Mouse (Mus musculus) CH12.LX (cell line): ENCODE measurements around the gene Pvr. TPM values are rescaled to one million over a fixed set of nuclear protein-coding genes. Genes with fewer than 3 reads are reported as not detected.

Experiments used
- DNase-seq: peaks from one replicate; pipeline ENCODE4 v3.0.0-alpha.2; 2013; ENCODE audit errors: extremely low read depth
- H3K27ac ChIP-seq: 2 replicates; pipeline ENCODE4 v1.5.1; 2012; ENCODE audit warnings: low read depth, mild to moderate bottlenecking, control low read depth, moderate library complexity; ENCODE audit not compliant: insufficient read depth
- H3K27me3 ChIP-seq: replicated peaks from 2 replicates; pipeline ENCODE3; 2012; ENCODE audit warnings: inconsistent platforms
- H3K36me3 ChIP-seq, 2 experiments: replicated peaks in 1 of 2; 2 replicates each; pipeline versions ENCODE3 to v1.6.1; 2012; ENCODE audit warnings: inconsistent platforms in 1 of 2, low read length in 1 of 2, mild to moderate bottlenecking in 1 of 2, mixed read lengths in 1 of 2, moderate library complexity in 1 of 2; ENCODE audit not compliant: control insufficient read depth in 1 of 2, insufficient read depth in 1 of 2
- H3K4me1 ChIP-seq, 2 experiments: 2 replicates each; pipeline ENCODE4 v1.6.1; 2012; ENCODE audit warnings: inconsistent platforms in 1 of 2, moderate library complexity in 1 of 2; ENCODE audit not compliant: insufficient read depth in 2 of 2, control insufficient read depth in 1 of 2
- H3K4me2 ChIP-seq: 2 replicates; pipeline ENCODE4 v1.6.1; 2012; ENCODE audit warnings: low read depth, mild to moderate bottlenecking, control low read depth; ENCODE audit not compliant: poor library complexity, insufficient read depth, severe bottlenecking
- H3K4me3 ChIP-seq, 3 experiments: fragments of 150-350 bp in 1 of 3; sonication (generic) in 1 of 3; replicated peaks in 1 of 3; 2 replicates each; pipeline versions ENCODE3 to v1.5.1; 2011 to 2012; ENCODE audit warnings: low read depth in 2 of 3, low read length in 2 of 3, mild to moderate bottlenecking in 2 of 3, moderate library complexity in 2 of 3, control low read depth in 1 of 3, improper control_type of control experiment in 1 of 3, inconsistent platforms in 1 of 3, mixed read lengths in 1 of 3; ENCODE audit not compliant: poor library complexity in 1 of 3
- H3K79me2 ChIP-seq: replicated peaks from 2 replicates; pipeline ENCODE4 v1.6.1; 2012; ENCODE audit warnings: mild to moderate bottlenecking, moderate library complexity; ENCODE audit not compliant: control insufficient read depth, poor library complexity, insufficient read depth, severe bottlenecking; ENCODE audit errors: extremely low read depth
- H3K9ac ChIP-seq: 2 replicates; pipeline ENCODE4 v1.6.1; 2012; ENCODE audit warnings: low read depth, mild to moderate bottlenecking, control low read depth, moderate library complexity; ENCODE audit not compliant: insufficient read depth
- H3K9me3 ChIP-seq: replicated peaks from 2 replicates; pipeline ENCODE3; 2012; ENCODE audit warnings: low read length, inconsistent platforms, mixed read lengths
- BHLHE40 ChIP-seq: IDR thresholded peaks from 2 replicates; pipeline ENCODE4 v1.6.1; 2011; ENCODE audit warnings: mild to moderate bottlenecking, low read depth, low read length, improper control_type of control experiment
- CHD2 ChIP-seq: IDR thresholded peaks from 2 replicates; pipeline ENCODE4 v1.6.1; 2011; ENCODE audit warnings: low read length, improper control_type of control experiment
- CTCF ChIP-seq, 2 experiments: IDR thresholded peaks in 1 of 2; conservative IDR thresholded peaks in 1 of 2; 2 replicates each; pipeline ENCODE4 v1.5.1; 2011 to 2012; ENCODE audit warnings: low read depth in 2 of 2, low read length in 2 of 2, improper control_type of control experiment in 1 of 2, inconsistent platforms in 1 of 2, mild to moderate bottlenecking in 1 of 2, moderate library complexity in 1 of 2
- E2F4 ChIP-seq: IDR thresholded peaks from 2 replicates; pipeline ENCODE4 v1.6.1; 2011; ENCODE audit warnings: low read depth, low read length, improper control_type of control experiment; ENCODE audit not compliant: insufficient replicate concordance
- ELF1 ChIP-seq: IDR thresholded peaks from 2 replicates; pipeline ENCODE4 v1.6.1; 2014; ENCODE audit warnings: low read depth, mild to moderate bottlenecking, inconsistent platforms, low read length, improper control_type of control experiment
- EP300 ChIP-seq: IDR thresholded peaks from 2 replicates; pipeline ENCODE4 v1.6.1; 2011; ENCODE audit warnings: low read length, improper control_type of control experiment
- ETS1 ChIP-seq: conservative IDR thresholded peaks from 2 replicates; pipeline ENCODE4 v1.6.1; 2012; ENCODE audit warnings: low read depth, mild to moderate bottlenecking, inconsistent platforms, low read length, improper control_type of control experiment, moderate library complexity
- GABPA ChIP-seq: IDR thresholded peaks from 2 replicates; pipeline ENCODE4 v1.6.1; 2012; ENCODE audit warnings: low read depth, low read length, improper control_type of control experiment, inconsistent platforms; ENCODE audit not compliant: insufficient replicate concordance
- HCFC1 ChIP-seq: IDR thresholded peaks from 2 replicates; pipeline ENCODE4 v1.6.1; 2012; ENCODE audit warnings: low read depth, mild to moderate bottlenecking, inconsistent platforms, low read length, improper control_type of control experiment
- IRF4 ChIP-seq: IDR thresholded peaks from 2 replicates; pipeline ENCODE4 v1.6.1; 2014; ENCODE audit warnings: low read depth, mild to moderate bottlenecking, inconsistent platforms, low read length, improper control_type of control experiment
- JUN ChIP-seq: IDR thresholded peaks from 2 replicates; pipeline ENCODE4 v1.6.1; 2011; ENCODE audit warnings: low read depth, mild to moderate bottlenecking, low read length, improper control_type of control experiment, moderate library complexity; ENCODE audit not compliant: insufficient read depth
- JUND ChIP-seq: conservative IDR thresholded peaks from 2 replicates; pipeline ENCODE4 v1.6.1; 2011; ENCODE audit warnings: low read depth, low read length, improper control_type of control experiment
- KAT2A ChIP-seq: IDR thresholded peaks from 2 replicates; pipeline ENCODE4 v1.6.1; 2012; ENCODE audit warnings: low read length, improper control_type of control experiment, inconsistent platforms; ENCODE audit not compliant: insufficient replicate concordance
- MAFK ChIP-seq: IDR thresholded peaks from 2 replicates; pipeline ENCODE4 v1.6.1; 2011; ENCODE audit warnings: low read length, improper control_type of control experiment; ENCODE audit not compliant: insufficient replicate concordance
- MAX ChIP-seq: IDR thresholded peaks from 2 replicates; pipeline ENCODE4 v1.6.1; 2011; ENCODE audit warnings: low read length, improper control_type of control experiment
- MAZ ChIP-seq: IDR thresholded peaks from 2 replicates; pipeline ENCODE4 v1.6.1; 2012; ENCODE audit warnings: low read depth, mild to moderate bottlenecking, inconsistent platforms, low read length, improper control_type of control experiment, moderate library complexity
- MXI1 ChIP-seq: IDR thresholded peaks from 2 replicates; pipeline ENCODE4 v1.6.1; 2011; ENCODE audit warnings: mild to moderate bottlenecking, low read depth, low read length, improper control_type of control experiment
- MYC ChIP-seq: IDR thresholded peaks from 2 replicates; pipeline ENCODE4 v1.6.1; 2011; ENCODE audit warnings: low read depth, mild to moderate bottlenecking, improper control_type of control experiment, low read length
- NELFE ChIP-seq: IDR thresholded peaks from 2 replicates; pipeline ENCODE4 v1.6.1; 2011; ENCODE audit warnings: low read depth, low read length, improper control_type of control experiment
- NRF1 ChIP-seq: IDR thresholded peaks from 2 replicates; pipeline ENCODE4 v1.6.1; 2014; ENCODE audit warnings: low read depth, mild to moderate bottlenecking, inconsistent platforms, low read length, improper control_type of control experiment, moderate library complexity
- PAX5 ChIP-seq: IDR thresholded peaks from 2 replicates; pipeline ENCODE4 v1.6.1; 2012; ENCODE audit warnings: low read length, inconsistent platforms, mixed read lengths
- POLR2A ChIP-seq: IDR thresholded peaks from 2 replicates; pipeline ENCODE4 v1.6.1; 2011; ENCODE audit warnings: low read depth, mild to moderate bottlenecking, improper control_type of control experiment, low read length
- POLR2AphosphoS2 ChIP-seq: IDR thresholded peaks from 2 replicates; pipeline ENCODE4 v1.6.1; 2011; ENCODE audit warnings: low read depth, low read length, improper control_type of control experiment
- SIN3A ChIP-seq: IDR thresholded peaks from 2 replicates; pipeline ENCODE4 v1.6.1; 2012; ENCODE audit warnings: low read length, improper control_type of control experiment, inconsistent platforms
- TBP ChIP-seq: conservative IDR thresholded peaks from 2 replicates; pipeline ENCODE4 v1.6.1; 2011; ENCODE audit warnings: low read depth, low read length, improper control_type of control experiment
- TCF12 ChIP-seq: IDR thresholded peaks from 2 replicates; pipeline ENCODE4 v1.6.1; 2014; ENCODE audit warnings: low read depth, mild to moderate bottlenecking, inconsistent platforms, low read length, improper control_type of control experiment
- USF1 ChIP-seq: IDR thresholded peaks from 2 replicates; pipeline ENCODE4 v1.6.1; 2014; ENCODE audit warnings: low read depth, mild to moderate bottlenecking, inconsistent platforms, low read length, improper control_type of control experiment
- ZKSCAN1 ChIP-seq: IDR thresholded peaks from 2 replicates; pipeline ENCODE4 v1.6.1; 2012; ENCODE audit warnings: low read depth, inconsistent platforms, low read length, improper control_type of control experiment, borderline replicate concordance
- ZMIZ1 ChIP-seq: IDR thresholded peaks from 2 replicates; pipeline ENCODE4 v1.6.1; 2012; ENCODE audit warnings: low read depth, mild to moderate bottlenecking, inconsistent platforms, low read length, improper control_type of control experiment
- ZNF384 ChIP-seq: IDR thresholded peaks from 2 replicates; pipeline ENCODE4 v1.6.1; 2012; ENCODE audit warnings: low read depth, low read length, improper control_type of control experiment, inconsistent platforms
- dilution Hi-C: fragments of 300-500 bp; cut with MboI; formaldehyde crosslinking; loops from 2 replicates; pipeline ENCODE4 v1.14.3; 2020; ENCODE audit warnings: low sequenced_read_pairs; ENCODE audit not compliant: extremely low pct_unique_long_range_greater_than_20kb, extremely low pct_ligation_motif_present
- in situ Hi-C: fragments of 300-500 bp; cut with MboI; formaldehyde crosslinking; loops from 3 replicates; pipeline ENCODE4 v1.14.3; 2019; ENCODE audit warnings: low sequenced_read_pairs, low pct_ligation_motif_present, low pct_unique_long_range_greater_than_20kb, mixed read lengths
- polyA plus RNA-seq: library from polyadenylated mRNA; unstranded; fragments of >175 nt; gene quantifications from 2 replicates; pipeline ENCODE4 v1.2.1, GENCODE M21; 2012; ENCODE audit warnings: low read depth; ENCODE audit not compliant: insufficient read length
- total RNA-seq, 2 experiments: library from RNA; depleted of rRNA; stranded (reverse); fragments of 300-350 nt in 1 of 2; fragments of >200 nt in 1 of 2; gene quantifications; 2 replicates each; pipeline ENCODE4 v1.2.3; 2012 to 2014

Gene Pvr
- total and polyA plus RNA-seq, 3 experiments = 12.7 to 15.0 (median 13.2) TPM

DNA sequence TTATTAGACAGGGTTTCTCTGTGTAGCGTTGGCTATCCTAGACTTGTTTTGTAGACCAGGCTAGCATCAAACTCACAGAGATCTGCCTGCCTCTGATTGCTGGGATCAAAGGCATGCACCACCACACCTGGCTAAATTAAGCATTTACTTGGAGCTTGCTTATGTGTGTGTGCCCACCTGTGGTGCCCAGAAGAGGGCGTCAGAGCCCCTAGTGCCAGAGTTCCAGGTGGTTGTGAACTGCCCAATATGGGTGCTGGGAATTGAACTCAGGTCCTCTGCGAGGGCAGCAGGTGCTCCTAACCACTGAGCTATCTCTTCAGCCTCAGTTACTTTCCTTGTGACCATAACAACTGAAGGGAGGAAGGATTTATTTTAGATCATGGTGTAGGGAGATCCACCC, 48.1 kb upstream of the Pvr start:
- Histone ChIP-seq H3K36me3 (peaks cover 0 to 39% of the 10 kb centered on the region in 2 experiments), H3K4me3 (no peak overlapping the region), H3K27ac (no peak overlapping the region), H3K27me3 (peaks cover 38% of the 10 kb centered on the region), H3K4me2 (no peak overlapping the region), H3K9me3 (peaks cover 15% of the 10 kb centered on the region), H3K79me2 (no peaks in the 10 kb centered on the region), H3K4me1 (peaks cover 0 to 7% of the 10 kb centered on the region in 2 experiments; a peak in 1 of 4 replicates), H3K9ac (no peak overlapping the region)
- no peak for DNase-seq
- in situ Hi-C loops = no loop called here
- dilution Hi-C loops = no loop called here
- no peak for TF ChIP-seq MAZ
- TF ChIP-seq PAX5 = no peak
- TF ChIP-seq HCFC1 = no peak
- TF ChIP-seq E2F4 = no peak
- no peak for TF ChIP-seq MXI1
- no peak for TF ChIP-seq NRF1
- no peak for TF ChIP-seq ELF1
- no peak for TF ChIP-seq GABPA
- TF ChIP-seq CTCF (conservative IDR thresholded peaks at IDR 0.05 in 1 of 2, IDR thresholded peaks at IDR 0.05 in 1 of 2; ENCODE audit: low read depth in 2 of 2, low read length in 2 of 2) = no peak
- no peak for TF ChIP-seq BHLHE40
- TF ChIP-seq MYC = no peak
- no peak for TF ChIP-seq JUN
- no peak for TF ChIP-seq ETS1
- no peak for TF ChIP-seq JUND
- no peak for TF ChIP-seq MAX
- no peak for TF ChIP-seq TBP
- TF ChIP-seq KAT2A = no peak
- TF ChIP-seq CHD2 = no peak

DNA sequence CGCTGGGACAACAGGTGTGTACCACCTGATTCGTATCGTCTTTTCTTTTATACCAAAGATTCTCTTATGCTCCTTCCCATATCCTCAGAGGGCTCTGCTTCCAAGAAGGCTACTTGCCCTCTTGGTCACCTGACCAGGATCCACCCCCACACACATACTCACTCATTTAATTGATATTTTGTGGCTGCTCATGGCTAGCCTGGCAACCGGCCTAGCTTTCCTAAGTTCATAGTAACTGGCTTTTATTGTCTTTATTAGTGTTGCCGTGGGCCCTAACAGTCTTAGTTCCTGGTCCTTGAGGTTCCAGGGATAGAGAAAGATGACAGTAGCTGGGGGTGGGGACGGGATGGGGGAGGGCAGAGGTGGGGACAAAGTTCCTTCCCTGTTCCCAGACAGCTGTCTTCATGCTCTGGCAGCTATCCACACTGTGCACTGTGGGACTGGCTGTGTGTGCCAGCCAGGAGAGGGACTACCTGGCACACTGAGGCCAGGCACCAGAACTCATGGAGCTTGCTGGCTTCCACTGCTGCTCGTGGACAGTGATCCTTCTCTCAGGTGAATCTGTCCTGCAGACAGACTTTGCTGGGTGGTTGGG, 44.1 kb upstream of the Pvr start, which contains the start of gene Ceacam20:
Gene Ceacam20 (plus strand): TSS at position 428 of the 595 bp plus-strand sequence.
- Histone ChIP-seq H3K36me3 (peaks cover 0 to 19% of the 10 kb centered on the region in 2 experiments), H3K4me1 (peaks cover 0 to 7% of the 10 kb centered on the region in 2 experiments; a peak in 1 of 4 replicates), H3K4me3 (no peak within 1 kb of the TSS), H3K9me3 (peaks cover 14% of the 10 kb centered on the region), H3K4me2 (no peak within 1 kb of the TSS), H3K27ac (no peak within 1 kb of the TSS)
- dilution Hi-C loops = no loop called here
- no peak for TF ChIP-seq ETS1
- TF ChIP-seq TCF12 = no peak
- no peak for TF ChIP-seq POLR2A
- TF ChIP-seq ZNF384 = no peak
- no peak for TF ChIP-seq MAFK
- no peak for TF ChIP-seq JUN
- TF ChIP-seq MAX = no peak
- TF ChIP-seq USF1 = no peak
- TF ChIP-seq JUND = no peak
- no peak for TF ChIP-seq IRF4
- TF ChIP-seq POLR2AphosphoS2 = no peak
- TF ChIP-seq ZKSCAN1 = no peak
- TF ChIP-seq BHLHE40 = no peak
- TF ChIP-seq SIN3A = no peak
- no peak for TF ChIP-seq ZMIZ1
- no peak for TF ChIP-seq EP300
- no peak for TF ChIP-seq NELFE
- TF ChIP-seq, all 38 proteins: peak for 0
- no peak within 1 kb of the TSS for H3K9ac ChIP-seq
- in situ Hi-C loops = no loop called here
- H3K27me3 ChIP-seq = peaks cover 42% of the 10 kb centered on the region
- no peaks in the 10 kb centered on the region for H3K79me2 ChIP-seq
- DNase-seq = no peak
